Mouse (Mus musculus): ENCODE measurements at regions not wholly inside any gene's neighbourhood (a gene's known extent, or its start where the extent isn't known, plus 50 kb on each side); places are given as distances from the start of the nearest gene placed in this dataset.

DNA sequence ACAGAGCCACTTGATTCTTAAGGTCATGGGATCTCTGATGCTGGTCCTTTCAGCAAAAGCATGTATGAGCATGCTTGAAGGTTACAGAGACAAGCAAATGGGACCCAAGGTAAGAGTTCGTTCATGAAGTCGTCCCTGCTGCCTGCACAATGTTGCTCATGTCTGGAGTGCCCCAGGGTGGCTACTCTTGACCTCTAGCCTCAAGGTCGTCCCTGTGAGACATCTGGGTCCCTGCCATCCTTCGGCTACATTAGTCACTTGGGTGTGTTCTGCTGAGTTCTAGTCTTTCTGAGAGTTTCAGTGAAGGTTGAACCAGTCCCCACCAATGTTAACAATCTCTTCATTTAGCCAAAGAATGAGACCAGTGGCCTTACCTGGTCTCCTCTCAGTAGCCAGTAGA lies 81.5 kb upstream of the Ccn6 start:
- no peak overlapping the region for H3K4me3 ChIP-seq
- 77% methylated on average over 4 of the region's 4 CpGs for WGBS
- no peaks in the 10 kb centered on the region for H3K9me3 ChIP-seq
- peaks cover 4% of the 10 kb centered on the region for H3K4me1 ChIP-seq (replicated peaks)
- H3K4me2 ChIP-seq = no peak overlapping the region
- H3K9ac ChIP-seq = no peak overlapping the region
- H3K27me3 ChIP-seq = no peaks in the 10 kb centered on the region
- no peaks in the 10 kb centered on the region for H3K36me3 ChIP-seq
- H3K27ac ChIP-seq (replicated peaks) = no peak overlapping the region
- ATAC-seq (ENCODE audit: low read depth) = no peak

DNA sequence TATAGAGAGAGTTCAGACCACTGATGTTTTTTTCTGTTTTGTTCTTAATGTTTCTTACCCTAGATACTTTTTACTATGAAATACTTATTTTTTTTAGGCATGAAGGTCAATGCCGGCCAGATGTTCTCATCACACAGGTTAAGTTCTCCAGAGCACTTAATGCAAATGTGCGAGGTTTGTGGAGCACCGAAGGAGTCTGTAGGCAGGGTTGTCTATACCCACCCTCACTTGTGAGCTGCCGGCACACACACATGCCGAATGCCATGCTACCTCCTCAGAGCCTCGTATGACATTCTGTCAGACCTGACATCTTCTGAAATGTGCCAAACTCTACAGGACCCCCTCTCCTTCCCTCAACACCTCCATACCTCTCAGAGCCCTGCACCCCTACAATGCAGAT lies 80.5 kb upstream of the Ccn6 start:
- H3K4me3 ChIP-seq = no peak overlapping the region
- peaks cover 14% of the 10 kb centered on the region for H3K4me1 ChIP-seq (replicated peaks)
- no peak for ATAC-seq (ENCODE audit: low read depth)
- no peak overlapping the region for H3K27ac ChIP-seq (replicated peaks)
- no peaks in the 10 kb centered on the region for H3K27me3 ChIP-seq
- H3K9me3 ChIP-seq = no peaks in the 10 kb centered on the region
- no peak overlapping the region for H3K9ac ChIP-seq
- 92% methylated on average over 6 of the region's 6 CpGs for WGBS
- H3K4me2 ChIP-seq = no peak overlapping the region
- no peaks in the 10 kb centered on the region for H3K36me3 ChIP-seq

DNA sequence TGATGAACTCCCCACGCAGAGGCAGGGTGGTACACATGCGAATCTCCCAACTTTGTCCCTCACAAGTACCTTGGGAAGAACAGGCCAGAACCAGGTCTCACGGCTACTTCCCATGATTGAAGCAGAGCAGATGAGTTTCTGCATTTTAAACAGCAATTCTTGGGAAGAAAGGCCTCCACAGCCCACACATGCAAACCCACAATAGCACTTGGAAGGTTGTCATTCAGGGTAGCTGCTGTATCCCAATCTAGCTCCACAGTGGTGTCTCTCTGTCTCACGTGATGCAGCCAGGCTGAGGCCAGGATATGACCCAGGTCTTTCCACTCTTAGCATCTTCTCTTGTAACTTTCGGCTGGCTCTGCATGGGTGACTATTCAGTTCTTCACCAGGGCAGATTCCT lies 78.8 kb upstream of the Ccn6 start:
- H3K9me3 ChIP-seq = no peaks in the 10 kb centered on the region
- no peak overlapping the region for H3K27ac ChIP-seq (replicated peaks)
- H3K4me2 ChIP-seq = no peak overlapping the region
- peaks cover 20% of the 10 kb centered on the region for H3K4me1 ChIP-seq (replicated peaks)
- no peak overlapping the region for H3K9ac ChIP-seq
- no peak for ATAC-seq (ENCODE audit: low read depth)
- H3K27me3 ChIP-seq = no peaks in the 10 kb centered on the region
- WGBS = 89% methylated on average over 5 of the region's 5 CpGs
- no peaks in the 10 kb centered on the region for H3K36me3 ChIP-seq
- H3K4me3 ChIP-seq = no peak overlapping the region

DNA sequence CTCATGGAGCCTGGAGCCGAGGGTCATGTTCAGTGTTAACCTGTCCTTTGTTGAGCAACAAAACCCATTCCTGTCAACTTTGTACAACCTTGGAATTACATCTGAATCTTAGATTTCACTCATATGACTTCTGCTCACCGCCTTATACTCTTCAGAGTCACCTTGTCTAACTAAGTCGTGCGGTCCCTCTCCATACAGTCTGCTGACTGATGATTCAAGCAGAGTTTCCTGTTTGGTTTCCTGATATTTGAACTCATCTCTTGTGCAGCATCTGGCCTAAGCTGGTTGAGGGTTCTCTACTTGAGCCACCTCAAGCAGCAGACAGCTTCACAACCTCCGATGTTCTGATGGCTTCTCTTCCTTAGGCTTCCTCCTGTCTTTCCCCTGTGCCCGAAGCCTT lies 78.3 kb upstream of the Ccn6 start:
- H3K4me2 ChIP-seq = no peak overlapping the region
- H3K27ac ChIP-seq (replicated peaks) = no peak overlapping the region
- WGBS = 88% methylated on average over 6 of the region's 6 CpGs
- no peaks in the 10 kb centered on the region for H3K27me3 ChIP-seq
- no peaks in the 10 kb centered on the region for H3K9me3 ChIP-seq
- H3K36me3 ChIP-seq = no peaks in the 10 kb centered on the region
- no peak overlapping the region for H3K9ac ChIP-seq
- no peak for ATAC-seq (ENCODE audit: low read depth)
- H3K4me3 ChIP-seq = no peak overlapping the region
- peaks cover 20% of the 10 kb centered on the region for H3K4me1 ChIP-seq (replicated peaks)

DNA sequence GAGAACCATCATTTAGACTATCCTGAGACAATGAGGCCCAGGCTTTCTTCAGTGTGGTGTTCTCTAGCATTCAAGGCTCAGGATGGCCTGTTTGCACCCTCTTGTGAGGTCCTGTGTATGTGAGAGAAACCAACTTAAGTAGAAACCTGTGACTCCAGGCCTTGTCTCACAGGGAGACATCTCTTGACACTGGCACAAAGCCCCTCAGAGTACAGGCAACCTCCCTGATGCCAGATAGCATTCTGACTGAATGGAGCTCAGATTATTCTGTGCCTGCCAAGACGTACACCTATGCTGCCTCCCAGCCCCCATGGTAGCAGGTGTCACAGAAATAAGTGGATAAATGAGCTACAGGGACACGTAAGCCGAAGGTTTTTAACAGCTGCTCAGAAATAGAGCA lies 77.9 kb upstream of the Ccn6 start:
- ATAC-seq (ENCODE audit: low read depth) = no peak
- Histone ChIP-seq H3K9me3 (no peaks in the 10 kb centered on the region), H3K27me3 (no peaks in the 10 kb centered on the region), H3K4me2 (no peak overlapping the region), H3K4me1 (replicated peaks) (peaks cover 20% of the 10 kb centered on the region), H3K9ac (no peak overlapping the region), H3K27ac (replicated peaks) (no peak overlapping the region), H3K36me3 (no peaks in the 10 kb centered on the region), H3K4me3 (no peak overlapping the region)
- WGBS = 72% methylated on average over 3 of the region's 3 CpGs

DNA sequence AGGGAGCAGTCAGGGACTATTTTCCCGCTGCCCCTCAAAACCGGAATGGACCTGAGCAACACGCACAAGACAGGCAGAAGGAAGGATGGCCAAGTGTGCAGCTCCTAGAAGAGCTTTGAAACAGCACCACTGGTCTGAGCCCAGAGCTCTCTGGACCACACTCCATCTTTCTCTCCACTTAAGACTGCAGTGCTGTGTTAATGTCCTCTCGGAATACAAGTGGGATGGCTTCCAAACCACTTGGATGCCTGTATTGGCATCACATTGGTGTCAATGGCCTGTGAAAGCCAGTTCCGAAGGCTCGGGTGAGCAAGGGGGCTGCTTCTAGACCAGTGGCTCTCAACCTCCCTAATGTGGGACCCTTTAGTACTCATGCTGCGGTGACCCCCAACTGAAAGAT lies 77.4 kb upstream of the Ccn6 start:
- Histone ChIP-seq H3K27me3 (no peaks in the 10 kb centered on the region), H3K4me3 (no peak overlapping the region), H3K9me3 (no peaks in the 10 kb centered on the region), H3K9ac (no peak overlapping the region), H3K36me3 (no peaks in the 10 kb centered on the region), H3K4me2 (no peak overlapping the region), H3K4me1 (replicated peaks) (peaks cover 20% of the 10 kb centered on the region), H3K27ac (replicated peaks) (no peak overlapping the region)
- ATAC-seq (ENCODE audit: low read depth) = no peak
- WGBS = 85% methylated on average over 7 of the region's 7 CpGs

DNA sequence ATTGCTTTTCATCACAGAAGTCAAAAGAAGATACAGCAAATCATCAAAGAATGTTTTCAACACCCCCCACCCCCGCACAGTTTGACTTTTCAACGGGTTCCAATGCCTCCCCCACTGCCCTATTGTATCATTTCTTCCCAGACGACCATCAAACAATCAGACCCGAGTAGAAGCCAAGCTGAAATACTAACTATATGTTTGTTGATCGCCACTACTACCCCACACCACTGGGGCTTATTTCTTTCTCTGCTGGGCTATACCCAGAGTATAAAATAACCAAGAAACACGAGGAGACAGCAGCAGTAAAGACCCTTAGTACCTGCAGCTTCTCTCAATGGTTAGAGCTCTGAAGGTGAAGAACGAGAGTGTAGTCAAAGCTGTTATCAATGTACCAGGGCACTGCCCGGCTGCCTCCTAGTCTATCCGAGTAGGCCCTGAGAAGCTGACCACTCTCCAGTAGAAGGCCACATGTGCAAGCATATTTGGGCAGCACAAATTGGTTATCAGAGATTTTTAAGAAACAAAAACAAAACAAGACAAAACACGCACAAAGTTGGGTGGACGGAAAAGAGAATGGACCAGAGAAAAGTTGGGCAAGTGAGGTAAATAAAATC lies 76.7 kb upstream of the Ccn6 start:
- ATAC-seq (ENCODE audit: low read depth) = peak; percentile 56
- Histone ChIP-seq H3K4me1 (replicated peaks) (peaks cover 20% of the 10 kb centered on the region), H3K4me2 (peak overlapping the region; percentile 42), H3K9me3 (no peaks in the 10 kb centered on the region), H3K27me3 (no peaks in the 10 kb centered on the region), H3K9ac (peak overlapping the region; percentile 49; the same call in 1 of the 2 replicates), H3K27ac (replicated peaks) (0 out of 2 replicates have a peak overlapping the region, but pooled peaks have one; percentile 42), H3K36me3 (no peaks in the 10 kb centered on the region), H3K4me3 (no peak overlapping the region)
- WGBS = 44% methylated on average over 11 of the region's 11 CpGs

DNA sequence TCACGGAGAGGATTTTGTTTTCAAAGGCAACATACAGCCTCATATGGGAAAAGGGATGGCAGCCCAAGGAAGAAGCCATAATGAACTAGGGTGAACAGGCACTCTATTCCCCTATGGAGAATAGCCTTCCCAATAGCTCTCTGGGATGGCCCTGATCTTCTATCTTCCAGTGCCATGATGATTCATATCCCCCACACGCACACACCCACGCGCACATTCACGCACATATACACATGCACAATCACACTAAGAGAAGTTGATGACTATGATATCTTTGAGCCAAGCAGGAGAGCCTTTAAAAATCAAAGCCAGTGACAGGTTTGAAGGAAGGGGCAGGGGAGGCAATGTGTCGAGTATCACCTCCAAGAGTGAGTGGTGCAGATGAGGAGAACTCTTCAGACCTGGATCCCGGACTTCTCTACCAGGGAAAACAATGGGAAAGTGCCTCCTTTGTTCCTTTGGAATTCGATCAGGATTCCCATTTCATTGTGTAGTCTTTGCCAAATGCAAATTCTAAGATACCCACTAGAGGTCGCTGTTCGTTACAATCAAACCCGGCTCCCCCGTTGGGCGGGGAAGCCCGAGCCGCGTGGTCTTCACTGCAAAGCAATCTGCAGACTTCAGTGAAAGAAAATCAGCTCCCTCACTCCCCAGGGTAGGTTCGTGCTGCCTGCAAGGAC lies 76.0 kb upstream of the Ccn6 start:
- H3K4me2 ChIP-seq = peak overlapping the region; percentile 42
- no peaks in the 10 kb centered on the region for H3K27me3 ChIP-seq
- H3K9ac ChIP-seq = peak overlapping the region; percentile 64
- H3K4me1 ChIP-seq (replicated peaks) = peaks cover 20% of the 10 kb centered on the region
- peak; percentile 90 for ATAC-seq (ENCODE audit: low read depth)
- WGBS = 13% methylated on average over 17 of the region's 17 CpGs
- peak overlapping the region; percentile 61 for H3K27ac ChIP-seq (replicated peaks)
- H3K9me3 ChIP-seq = no peaks in the 10 kb centered on the region
- H3K4me3 ChIP-seq = no peak overlapping the region; the same call in 1 of the 2 replicates
- H3K36me3 ChIP-seq = no peaks in the 10 kb centered on the region

DNA sequence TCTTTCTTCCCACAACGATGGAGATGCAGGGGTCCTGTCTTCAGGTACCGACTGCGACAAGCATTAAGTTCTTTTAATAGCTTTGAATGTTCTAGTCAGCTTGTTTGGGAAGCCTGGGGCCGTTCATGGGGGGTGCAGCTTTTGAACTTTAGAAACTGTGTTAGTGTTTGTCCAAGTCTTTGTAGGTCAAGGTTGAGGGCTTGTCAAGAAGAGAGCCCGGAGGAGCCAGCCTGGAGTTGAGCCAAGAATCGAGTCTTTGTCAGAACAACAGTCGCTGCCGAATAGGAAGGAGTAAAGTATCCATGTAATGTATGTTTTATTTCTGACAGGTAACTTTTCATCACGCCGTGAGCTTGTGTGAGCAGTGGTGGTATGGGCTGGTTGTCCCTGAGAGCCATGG lies 75.0 kb upstream of the Ccn6 start:
- Histone ChIP-seq H3K27ac (replicated peaks) (no peak overlapping the region; the same call in 1 of the 2 replicates), H3K9ac (no peak overlapping the region), H3K36me3 (no peaks in the 10 kb centered on the region), H3K4me3 (no peak overlapping the region), H3K4me1 (replicated peaks) (peaks cover 24% of the 10 kb centered on the region), H3K9me3 (no peaks in the 10 kb centered on the region), H3K27me3 (no peaks in the 10 kb centered on the region), H3K4me2 (no peak overlapping the region)
- WGBS = 66% methylated on average over 10 of the region's 10 CpGs
- no peak for ATAC-seq (ENCODE audit: low read depth)

DNA sequence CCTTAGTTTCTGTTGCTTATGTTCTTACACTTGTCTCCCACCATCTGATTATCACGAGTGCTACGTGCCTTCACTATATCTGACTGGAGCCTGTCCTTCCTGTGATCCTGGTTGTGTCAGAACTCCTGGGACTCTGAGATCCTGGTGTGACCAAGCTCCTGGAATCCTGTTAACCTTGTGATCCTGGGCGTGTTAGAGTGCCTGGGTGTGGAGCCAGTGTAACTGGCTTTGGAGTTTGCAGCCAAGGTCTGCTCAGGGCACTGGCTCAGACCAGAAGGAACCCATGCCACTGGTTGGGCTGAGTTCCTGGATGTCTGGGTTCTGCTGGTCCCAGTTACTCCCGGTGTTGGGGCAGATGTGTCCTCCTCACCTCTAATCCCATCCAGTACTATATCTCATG lies 74.0 kb upstream of the Ccn6 start:
- Histone ChIP-seq H3K9ac (no peak overlapping the region), H3K4me2 (no peak overlapping the region), H3K36me3 (no peaks in the 10 kb centered on the region), H3K4me1 (replicated peaks) (peaks cover 24% of the 10 kb centered on the region), H3K27ac (replicated peaks) (no peak overlapping the region), H3K4me3 (no peak overlapping the region), H3K27me3 (no peaks in the 10 kb centered on the region), H3K9me3 (no peaks in the 10 kb centered on the region)
- no peak for ATAC-seq (ENCODE audit: low read depth)
- 98% methylated on average over 4 of the region's 4 CpGs for WGBS

DNA sequence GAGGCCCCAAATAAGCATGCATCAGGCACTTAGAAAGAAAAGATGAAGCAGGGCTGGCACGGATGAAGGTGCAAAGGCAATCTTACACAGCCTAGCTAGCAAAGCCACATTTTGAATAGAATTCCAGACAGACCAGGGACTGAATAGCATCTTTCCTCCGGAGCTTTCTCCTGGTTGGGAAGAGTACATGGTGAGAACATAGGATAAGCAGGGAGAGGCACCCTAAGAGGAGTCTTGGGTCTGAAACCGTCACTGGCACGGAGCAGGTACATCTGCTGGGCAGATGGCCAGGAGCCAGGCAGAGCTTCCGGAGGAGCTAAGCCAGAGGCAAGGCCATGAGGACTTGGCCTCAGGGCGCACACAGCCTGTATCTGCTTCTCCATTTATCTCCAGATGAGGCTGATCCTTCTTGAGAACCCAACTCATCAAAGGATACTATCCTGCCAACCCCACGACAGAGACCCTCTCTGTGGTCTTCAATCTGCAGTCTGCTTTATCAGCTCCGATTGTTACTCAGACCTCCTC lies 70.4 kb upstream of the Ccn6 start:
- Histone ChIP-seq H3K36me3 (no peaks in the 10 kb centered on the region), H3K9ac (no peak overlapping the region), H3K27ac (replicated peaks) (no peak overlapping the region), H3K9me3 (no peaks in the 10 kb centered on the region), H3K4me3 (no peak overlapping the region), H3K4me2 (no peak overlapping the region), H3K4me1 (replicated peaks) (peaks cover 22% of the 10 kb centered on the region), H3K27me3 (no peaks in the 10 kb centered on the region)
- 79% methylated on average over 8 of the region's 8 CpGs for WGBS
- ATAC-seq (ENCODE audit: low read depth) = no peak

DNA sequence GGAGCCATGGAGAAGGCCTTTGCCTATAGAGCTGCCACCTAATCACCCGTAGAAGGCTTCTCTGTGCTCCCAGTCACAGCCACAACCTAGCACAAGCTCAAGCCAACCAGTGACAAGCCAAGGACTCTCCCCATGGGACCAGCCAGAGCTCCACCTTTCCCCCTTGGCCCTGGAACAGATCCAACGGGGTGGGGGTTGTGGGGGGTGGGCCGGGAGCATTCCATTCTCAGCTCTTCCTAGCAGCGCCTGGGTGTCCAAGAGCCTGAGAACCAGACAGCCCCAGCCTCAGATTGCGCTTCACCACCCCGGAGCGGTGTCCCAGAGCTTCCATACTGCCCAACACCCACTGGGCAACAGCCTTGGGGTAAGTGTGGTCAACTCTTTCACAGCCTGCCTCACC lies 69.6 kb upstream of the Ccn6 start:
- 0 out of 2 replicates have a peak overlapping the region, but pooled peaks have one; percentile 3 for H3K27ac ChIP-seq (replicated peaks)
- H3K9ac ChIP-seq = no peak overlapping the region
- no peaks in the 10 kb centered on the region for H3K36me3 ChIP-seq
- H3K4me1 ChIP-seq (replicated peaks) = peaks cover 21% of the 10 kb centered on the region
- 88% methylated on average over 7 of the region's 7 CpGs for WGBS
- no peak for ATAC-seq (ENCODE audit: low read depth)
- H3K9me3 ChIP-seq = no peaks in the 10 kb centered on the region
- H3K4me3 ChIP-seq = no peak overlapping the region
- no peak overlapping the region for H3K4me2 ChIP-seq
- no peaks in the 10 kb centered on the region for H3K27me3 ChIP-seq
